Mouse (Mus musculus): ENCODE measurements around the gene Atg14.

- TF ChIP-seq CTCF (IDR thresholded peaks at IDR 0.05; ENCODE audit: borderline replicate concordance, insufficient read depth, low read depth, low read length), result no peak
- no peak for TF ChIP-seq POLR2A (IDR thresholded peaks at IDR 0.05; ENCODE audit: borderline replicate concordance, insufficient read depth, low read length)
These were observed 71.8 kb downstream of the Atg14 start for GRCm38 (mm10) chr14:47498632-47499031.

Measured in cerebellum, adult 2 months (tissue).